Mouse (Mus musculus) MEL (cell line): ENCODE data around the gene Pnpla3.

Source experiments
- CHD1 ChIP-seq: IDR thresholded peaks from 2 replicates; pipeline ENCODE4 v1.6.1; 2012; ENCODE audit warnings: low read depth, mild to moderate bottlenecking, inconsistent platforms, low read length, improper control_type of control experiment
- CTCF ChIP-seq, 3 experiments: IDR thresholded peaks in 2 of 3; conservative IDR thresholded peaks in 1 of 3; 2 replicates each; pipeline ENCODE4 v1.5.1; 2011 to 2012; ENCODE audit warnings: low read length in 3 of 3, low read depth in 2 of 3, mild to moderate bottlenecking in 2 of 3, improper control_type of control experiment in 1 of 3, inconsistent platforms in 1 of 3, mixed read lengths in 1 of 3, moderate library complexity in 1 of 3; ENCODE audit not compliant: control insufficient read depth in 1 of 3, insufficient read depth in 1 of 3, poor library complexity in 1 of 3, severe bottlenecking in 1 of 3
- MXI1 ChIP-seq: IDR thresholded peaks from 2 replicates; pipeline ENCODE4 v1.6.1; 2011; ENCODE audit warnings: mild to moderate bottlenecking, low read depth, low read length, improper control_type of control experiment

- no peak for TF ChIP-seq CHD1
- TF ChIP-seq MXI1, result no peak
- no peak for TF ChIP-seq CTCF (IDR thresholded peaks at IDR 0.05 in 2 of 3, conservative IDR thresholded peaks at IDR 0.05 in 1 of 3; ENCODE audit: control insufficient read depth in 1 of 3, insufficient read depth in 1 of 3, low read depth in 2 of 3, low read length in 3 of 3, poor library complexity in 1 of 3, severe bottlenecking in 1 of 3)
These were observed 53.9 kb downstream of the Pnpla3 start for GRCm38 (mm10) chr15:84221539-84221938.
